Mouse (Mus musculus) heart, adult 8-10 months (tissue): Measurements from ENCODE around the gene Dcdc2a. TPM values are rescaled to one million over a fixed set of nuclear protein-coding genes. Genes with fewer than 3 reads are reported as not detected.

Source experiments
- DNase-seq: peaks from one replicate; pipeline ENCODE4 v3.0.0; 2022; ENCODE audit warnings: low spot score
- total RNA-seq, 4 experiments: library from RNA; stranded (reverse); gene quantifications; 2 replicates each; pipeline ENCODE4 v1.2.4; 2022

The Dcdc2a gene
- total RNA-seq, 4 experiments from 2014 or later: not detected

GRCm38 (mm10) chr13:25177835-25178234 is 122.0 kb downstream of the Dcdc2a start:
- no peak for DNase-seq

GRCm38 (mm10) chr13:25178236-25179001 is 122.6 kb downstream of the Dcdc2a start:
- no peak for DNase-seq

DNA sequence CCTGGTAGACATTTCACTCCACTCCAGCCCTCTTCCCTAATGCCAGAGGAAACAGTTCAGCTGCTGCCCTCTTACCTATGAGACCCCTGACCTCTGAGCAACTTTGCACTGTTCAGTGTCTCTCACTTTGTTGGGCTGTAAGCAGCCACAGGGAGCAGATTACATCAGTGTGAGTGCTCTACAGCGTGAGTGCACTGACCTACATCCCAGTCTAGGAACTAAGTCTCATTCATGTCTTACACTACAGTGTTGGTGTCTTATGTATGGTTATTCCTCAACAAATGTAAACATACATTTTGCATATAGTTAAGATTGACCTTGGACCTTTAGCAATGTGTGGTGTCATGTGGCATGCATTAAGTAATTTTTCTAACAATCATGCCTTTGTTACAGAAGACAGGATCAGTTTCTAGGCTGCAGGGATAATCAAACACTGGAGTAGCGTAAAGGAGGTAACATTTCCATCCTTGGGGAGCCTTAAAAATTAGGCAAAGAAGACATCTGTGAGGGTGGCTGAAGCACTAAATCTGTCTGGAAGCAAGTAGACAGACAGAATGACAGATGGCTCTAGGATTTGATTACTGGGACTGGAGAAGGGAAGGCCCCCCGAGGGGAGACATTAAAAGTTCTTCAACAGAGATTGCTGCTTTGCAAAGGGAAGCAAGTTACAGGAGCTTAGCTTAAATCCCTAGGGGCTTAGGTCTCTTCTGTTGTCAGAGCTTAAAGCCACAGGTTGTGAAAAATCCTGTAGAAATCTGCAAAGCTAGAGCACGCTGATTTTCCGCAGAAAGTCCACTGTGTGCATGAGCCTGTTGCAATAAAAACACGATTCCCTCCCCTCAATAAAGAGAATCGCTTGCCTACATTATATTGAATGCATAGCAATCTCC is 130.9 kb downstream of the Dcdc2a start:
- no peak for DNase-seq

DNA sequence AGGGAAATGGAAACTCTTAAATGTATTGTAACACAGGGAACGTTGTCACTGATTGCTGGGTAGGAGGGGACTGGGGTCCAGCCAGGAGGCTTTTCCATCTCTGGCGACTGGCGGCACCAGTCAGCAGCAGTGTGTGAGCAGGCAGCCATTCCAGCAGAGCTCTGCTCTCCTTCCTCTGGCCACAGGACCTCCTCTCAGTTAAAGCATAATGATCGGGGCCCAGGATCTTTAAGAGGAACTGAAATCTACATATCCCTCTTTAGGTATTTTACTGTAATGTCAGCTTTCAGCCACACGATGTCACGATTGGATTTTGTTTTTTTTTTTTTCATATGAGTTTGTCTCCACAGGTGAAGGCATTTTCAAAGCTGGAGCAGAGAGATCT is 131.5 kb downstream of the Dcdc2a start:
- no peak for DNase-seq

GRCm38 (mm10) chr13:25189419-25190144 is 133.8 kb downstream of the Dcdc2a start:
- DNase-seq: no peak

DNA sequence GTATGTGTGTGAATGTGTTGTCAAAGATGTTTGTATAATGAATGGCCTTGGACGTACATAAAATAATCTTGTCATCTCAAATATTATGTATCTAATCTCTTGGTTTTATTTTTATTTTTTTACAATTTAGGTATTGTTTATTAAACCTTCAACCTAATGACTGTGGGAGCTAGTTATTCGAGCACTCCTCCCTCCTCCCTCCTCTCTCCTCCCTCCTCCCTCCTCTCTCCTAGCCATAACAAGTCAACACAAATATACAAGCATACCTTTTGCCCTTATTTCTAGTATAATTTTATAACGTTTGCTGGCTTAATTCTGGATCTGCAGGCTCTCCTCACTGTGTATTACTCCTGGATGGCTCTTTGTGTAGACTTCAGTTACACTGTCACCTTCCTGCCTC is 134.4 kb downstream of the Dcdc2a start:
- no peak for DNase-seq

GRCm38 (mm10) chr13:25195706-25196105 is 139.9 kb downstream of the Dcdc2a start:
- DNase-seq: no peak

DNA sequence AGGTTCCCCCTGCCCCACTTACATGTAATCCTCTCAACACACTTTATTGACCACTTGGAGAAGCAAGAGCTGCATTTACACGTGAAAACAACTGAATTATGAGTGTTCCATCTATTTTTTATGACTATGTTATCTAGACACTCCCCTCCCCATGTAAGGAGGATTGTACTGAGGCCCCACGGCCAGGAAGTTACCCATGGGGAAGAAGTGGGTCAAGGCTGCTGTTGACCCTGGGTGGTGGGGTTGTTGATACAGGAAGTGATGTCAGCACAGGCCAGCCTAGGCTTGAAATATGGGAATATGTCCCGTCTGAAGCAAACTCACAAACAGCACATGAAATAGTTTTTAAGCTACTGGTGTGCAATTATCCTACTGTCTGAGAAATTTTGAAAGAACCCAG is 144.1 kb downstream of the Dcdc2a start:
- no peak for DNase-seq

- DNase-seq: no peak
Measured at GRCm38 (mm10) chr13:25206950-25207349, 151.1 kb downstream of the Dcdc2a start.

DNA sequence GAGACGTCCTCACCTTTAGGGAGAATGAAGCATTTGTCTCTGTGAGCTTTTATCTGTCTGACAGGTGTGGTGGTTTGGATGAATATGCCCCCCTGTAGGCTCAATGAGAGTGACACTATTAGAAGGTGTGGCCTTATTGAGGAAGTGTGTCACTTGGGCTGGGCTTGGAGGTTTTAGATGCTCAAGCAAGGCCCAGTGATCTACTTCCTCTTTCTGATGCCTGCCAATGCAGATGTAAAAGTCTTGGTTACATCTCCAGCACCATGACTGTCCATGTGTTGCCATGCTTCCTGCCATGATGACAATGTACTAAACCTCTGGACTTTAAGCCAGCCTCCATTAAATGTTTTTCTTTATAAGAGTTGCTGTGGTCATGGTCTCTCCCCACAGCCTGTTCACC is 162.6 kb downstream of the Dcdc2a start:
- no peak for DNase-seq

- DNase-seq: no peak
Measured at GRCm38 (mm10) chr13:25220186-25220787, 164.5 kb downstream of the Dcdc2a start.

DNA sequence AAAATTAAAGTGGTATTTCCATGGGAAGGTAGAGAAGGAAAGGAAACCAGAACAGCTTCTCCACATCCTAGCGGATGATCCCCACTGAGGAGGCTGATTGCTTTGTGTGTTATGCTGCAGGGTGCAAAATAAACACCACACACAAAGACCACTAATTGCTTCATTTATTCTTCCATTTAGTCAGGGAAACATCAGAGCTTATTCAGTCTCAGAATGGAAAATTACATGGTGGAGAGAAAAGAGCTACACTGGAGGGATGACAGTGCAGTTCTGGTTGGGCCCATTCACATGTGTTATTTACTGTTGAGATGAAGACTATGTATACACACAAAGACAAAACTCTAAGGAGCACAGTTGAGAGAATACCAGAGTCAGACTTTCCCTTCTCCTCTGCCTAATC is 196.1 kb downstream of the Dcdc2a start:
- DNase-seq: no peak

- no peak for DNase-seq
Measured at GRCm38 (mm10) chr13:25254478-25255263, 198.9 kb downstream of the Dcdc2a start.

GRCm38 (mm10) chr13:25257608-25258007 is 201.8 kb downstream of the Dcdc2a start:
- no peak for DNase-seq

Other genes starting within 250 kb of the Dcdc2a start
- 100 to 1,000 TPM; 404 to 453 (median 416) TPM for gene Acot13, start 224.5 kb upstream of the Dcdc2a start, total RNA-seq
- 10 to 100 TPM; 11.3 to 14.2 (median 13.3) TPM for gene Tdp2, start 224.3 kb upstream of the Dcdc2a start, total RNA-seq
- not detected for gene D130043K22Rik, start 210.9 kb upstream of the Dcdc2a start, total RNA-seq
- gene Aldh5a1, start 118.3 kb upstream of the Dcdc2a start, total RNA-seq: 10 to 100 TPM; 26.2 to 29.8 (median 27.0) TPM
- gene Gpld1, start 112.9 kb upstream of the Dcdc2a start, total RNA-seq: 1 to 10 TPM; 1.7 to 2.7 (median 2.3) TPM
- 10 to 100 TPM; 41.8 to 54.6 (median 43.7) TPM for gene Mrs2, start 35.6 kb upstream of the Dcdc2a start, total RNA-seq
- gene Nrsn1, start 214.5 kb downstream of the Dcdc2a start, total RNA-seq: under 1 TPM in 3 of 4 experiments, not detected in 1; 0.19 to 0.28 (median 0.20) TPM